Mouse (Mus musculus): ENCODE results near the gene Mei4.

The Mei4 gene

DNA sequence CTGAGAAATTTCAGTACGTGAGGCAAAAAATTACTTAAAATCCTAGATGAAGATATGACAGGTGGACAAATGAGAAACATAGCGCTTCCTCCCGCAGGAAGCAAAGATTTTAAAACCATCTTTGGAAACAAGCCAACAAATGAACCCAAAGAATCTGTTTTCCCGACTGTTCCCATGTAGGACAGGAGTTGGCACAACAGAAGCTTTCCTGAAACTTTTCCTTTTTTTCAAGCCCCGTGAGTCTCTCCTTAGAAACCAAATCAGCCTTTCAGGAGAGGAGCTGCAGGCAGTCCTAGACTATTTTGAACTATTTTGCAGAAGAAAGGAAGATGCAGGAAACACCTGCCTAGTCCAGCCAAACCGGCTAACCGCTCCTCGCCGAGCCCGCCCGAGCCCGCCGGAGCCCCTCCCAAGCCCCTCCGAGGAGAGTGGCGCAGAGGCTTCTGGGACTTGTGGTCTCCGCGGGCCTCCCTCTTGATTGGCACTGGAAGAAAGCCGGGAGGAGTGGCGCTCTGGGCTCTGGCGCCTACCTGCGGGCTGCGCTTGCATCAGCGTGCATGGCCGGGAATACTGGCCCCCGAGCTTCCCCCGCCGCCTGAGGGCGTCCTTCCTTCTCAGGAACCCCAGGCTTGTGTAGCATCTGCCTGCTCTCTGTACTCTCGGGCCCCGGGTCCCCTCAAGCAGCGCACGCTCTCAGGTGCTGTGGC lies at the start of gene Mei4:
TSS of gene Mei4 (plus strand) at position 490 of the 707 bp plus-strand sequence.
- peak; percentile 47 to 48 for DNase-seq

DNA sequence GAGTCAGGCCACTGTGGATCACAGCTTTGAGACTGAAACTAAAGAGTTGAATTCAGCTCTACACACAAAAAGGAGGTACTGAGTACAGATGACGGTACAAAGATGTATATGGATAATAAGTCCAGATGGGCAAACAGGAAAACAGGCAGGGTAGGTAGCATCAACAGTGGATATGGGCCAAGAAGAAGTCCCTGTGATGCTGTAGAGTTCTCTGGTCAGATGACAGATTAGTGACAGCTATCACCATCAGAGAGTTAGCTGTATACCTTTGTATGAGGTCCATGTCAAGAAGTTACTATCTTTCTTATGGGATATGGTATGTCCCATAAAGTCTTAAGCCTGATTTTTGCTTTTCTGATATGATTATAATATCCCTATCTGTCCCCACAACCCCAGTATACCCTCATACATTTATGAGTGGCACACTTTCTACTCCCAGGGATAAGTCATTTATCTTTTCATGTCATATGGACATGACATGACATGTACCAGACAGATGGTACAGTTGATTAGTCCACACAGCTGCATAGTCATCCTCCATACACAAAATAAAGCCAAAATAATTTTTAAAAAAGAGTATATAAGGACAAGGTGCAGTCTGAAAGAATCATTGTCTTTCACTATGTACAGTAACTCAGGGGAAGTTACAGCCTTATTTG lies 43.6 kb upstream of the Mei4 start:
- no peak for DNase-seq

- DNase-seq = no peak
Measured at GRCm38 (mm10) chr9:81827560-81827959, 35.9 kb upstream of the Mei4 start.

- no peak for DNase-seq
Measured at GRCm38 (mm10) chr9:81834056-81834455, 29.4 kb upstream of the Mei4 start.

GRCm38 (mm10) chr9:81858861-81859260 lies 4.6 kb upstream of the Mei4 start:
- no peak for DNase-seq

DNA sequence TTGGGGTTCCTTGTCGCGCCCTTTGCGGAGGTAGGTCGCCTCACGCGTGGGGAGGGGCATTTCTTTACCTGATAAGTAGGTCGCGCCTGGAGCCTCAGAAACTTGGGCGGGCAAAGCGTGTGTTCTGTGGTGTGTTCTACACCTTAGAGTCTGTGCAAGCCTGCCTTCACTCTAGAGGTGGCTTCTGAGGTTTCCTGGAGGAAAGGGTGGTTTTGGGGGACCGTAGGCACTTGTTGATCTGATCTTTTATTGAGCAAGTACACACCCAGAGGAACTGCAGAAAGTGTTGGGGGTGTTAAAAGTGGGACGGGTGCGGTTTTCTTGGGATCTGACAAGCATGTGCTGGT lies 391 bp downstream of the Mei4 start:
- DNase-seq = no peak

GRCm38 (mm10) chr9:81866032-81866431 lies 2.6 kb downstream of the Mei4 start:
- no peak for DNase-seq

DNA sequence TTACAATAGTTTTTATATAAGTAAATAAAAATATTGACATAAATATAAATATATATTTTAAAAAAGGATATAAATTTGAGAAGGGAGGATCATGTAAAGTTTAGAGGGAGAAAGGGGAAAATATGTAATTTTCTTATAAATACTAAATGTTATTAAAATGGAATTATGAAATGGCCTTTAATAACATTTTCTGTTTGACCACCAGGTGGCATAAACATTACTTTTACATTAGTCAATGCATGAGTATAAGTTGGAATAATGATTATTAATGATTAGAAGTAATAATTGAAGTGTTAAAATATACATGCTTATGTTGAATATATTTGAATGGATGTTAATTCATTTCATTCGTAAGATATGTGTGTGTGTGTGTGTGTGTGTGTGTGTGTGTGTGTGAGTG lies 58.0 kb downstream of the Mei4 start:
- DNase-seq = no peak

DNA sequence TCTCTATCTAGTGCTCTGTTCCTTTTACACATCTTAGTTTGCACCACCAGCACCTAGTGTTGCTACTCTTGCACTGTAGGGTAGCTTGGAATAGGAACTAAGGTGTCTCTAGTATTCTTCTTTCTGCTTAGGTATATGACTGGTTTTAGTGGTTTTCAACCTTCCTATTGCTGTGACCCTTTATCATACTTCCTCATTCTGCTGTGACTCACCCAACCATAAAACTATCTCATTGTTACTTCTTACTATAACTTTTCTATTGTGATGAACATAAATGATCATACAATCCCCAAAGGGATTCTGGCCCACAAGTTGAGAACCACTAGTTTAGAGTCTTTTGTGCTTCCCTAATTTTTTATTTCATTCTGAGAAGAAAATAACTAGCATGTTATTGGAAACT lies 61.3 kb downstream of the Mei4 start:
- DNase-seq = no peak

- no peak for DNase-seq
Measured at GRCm38 (mm10) chr9:81940533-81940932, 77.1 kb downstream of the Mei4 start.

DNA sequence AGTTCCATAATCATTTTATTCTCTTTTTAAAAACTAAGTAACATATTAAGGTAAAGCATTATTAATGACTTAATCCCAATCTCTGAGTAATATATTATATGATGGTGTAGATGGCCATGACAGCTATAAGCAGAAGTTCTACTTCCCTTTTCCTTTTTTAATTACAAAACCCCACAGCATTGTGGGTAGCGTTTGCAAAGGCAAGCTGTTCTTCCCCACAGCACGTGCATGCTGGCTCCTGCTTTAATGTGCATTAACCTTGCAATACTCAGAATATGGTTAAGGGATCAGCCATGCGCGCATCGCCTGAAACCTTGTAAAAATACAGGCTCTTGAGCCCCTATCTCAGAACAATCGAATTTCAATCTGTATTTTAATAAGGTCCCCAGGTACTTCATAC lies 82.2 kb downstream of the Mei4 start:
- DNase-seq = no peak

- no peak for DNase-seq
Measured at GRCm38 (mm10) chr9:81956858-81957257, 93.4 kb downstream of the Mei4 start.

DNA sequence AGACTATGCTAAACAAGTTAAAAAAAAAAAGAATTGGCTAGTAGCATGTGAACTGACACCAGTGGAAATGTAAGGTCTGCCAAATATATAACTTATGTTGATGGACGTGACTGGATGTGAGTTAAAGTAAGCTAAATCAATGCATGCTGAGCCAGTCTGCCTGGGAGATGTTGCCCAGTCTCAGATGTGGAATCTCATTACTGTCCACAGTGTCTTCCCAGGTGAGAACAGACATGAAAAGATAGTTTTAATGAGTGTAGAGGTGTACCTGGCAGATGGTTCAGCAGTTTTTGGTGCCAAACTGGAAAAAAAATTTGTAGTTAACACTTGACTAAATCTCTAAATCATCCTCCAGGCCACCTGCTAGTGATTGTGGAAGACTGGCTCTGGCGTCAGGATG lies 94.4 kb downstream of the Mei4 start:
- DNase-seq = no peak

DNA sequence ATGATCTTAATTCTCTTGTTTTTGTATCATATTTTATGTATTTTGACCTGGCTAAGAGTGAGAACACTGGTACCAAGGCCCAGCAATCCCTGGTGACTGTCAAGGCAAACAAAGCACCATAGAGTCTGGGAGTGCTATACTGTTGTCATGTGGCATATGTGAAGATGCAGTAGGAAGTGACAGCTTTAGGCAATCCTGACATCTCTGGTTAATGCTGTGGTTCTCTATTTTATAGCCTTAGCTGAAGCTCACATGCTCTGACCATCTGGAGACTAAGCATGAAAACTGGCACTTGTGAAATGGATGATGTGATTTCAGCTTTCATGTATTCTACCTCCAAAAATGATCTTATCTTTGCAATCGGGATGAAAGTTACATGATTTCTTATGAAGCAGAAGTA lies 103.3 kb downstream of the Mei4 start:
- no peak for DNase-seq

DNA sequence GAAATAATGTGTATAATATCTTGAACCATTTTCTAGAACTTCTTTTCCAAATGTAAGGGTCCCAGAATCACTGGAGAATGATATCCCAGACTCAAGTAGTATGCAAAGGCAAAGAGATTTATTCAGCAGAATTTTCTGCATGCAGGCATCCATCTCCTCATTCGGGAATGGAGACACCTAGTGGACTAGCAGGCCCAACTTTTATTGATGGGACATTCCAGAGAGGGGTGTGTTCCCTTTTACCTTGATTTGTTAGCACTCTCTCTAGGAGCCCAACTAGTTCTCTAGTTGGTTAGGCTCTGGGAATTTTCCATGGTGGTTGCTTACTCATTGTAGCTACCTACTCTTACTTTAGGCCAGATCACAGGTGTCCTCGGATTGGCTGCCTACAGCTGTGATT lies 105.5 kb downstream of the Mei4 start:
- no peak for DNase-seq

- DNase-seq = no peak
Measured at GRCm38 (mm10) chr9:81982461-81982860, 119.0 kb downstream of the Mei4 start.

DNA sequence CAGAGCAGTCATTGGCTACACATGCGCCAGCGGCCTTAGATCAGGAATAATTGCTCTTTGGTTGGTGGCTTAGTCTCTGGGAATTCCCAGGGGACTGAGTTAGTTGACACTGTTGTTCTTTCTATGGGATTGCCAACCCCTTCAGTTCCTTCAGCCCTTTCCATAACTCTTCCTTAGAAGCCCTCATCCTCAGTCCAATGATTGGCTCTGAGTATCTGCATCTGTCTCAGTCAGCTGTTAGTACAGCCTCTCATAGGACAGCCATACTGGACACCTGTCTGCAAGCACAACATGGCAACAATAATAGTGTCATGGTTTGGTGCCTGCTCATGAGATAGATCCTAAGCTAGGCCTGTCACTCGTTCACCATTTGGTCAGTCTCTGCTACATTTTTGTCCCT lies 149.5 kb downstream of the Mei4 start:
- no peak for DNase-seq

- DNase-seq = no peak
Measured at GRCm38 (mm10) chr9:82042515-82043056, 179.1 kb downstream of the Mei4 start.

- DNase-seq = no peak
Measured at GRCm38 (mm10) chr9:82044517-82044916, 181.0 kb downstream of the Mei4 start.

DNA sequence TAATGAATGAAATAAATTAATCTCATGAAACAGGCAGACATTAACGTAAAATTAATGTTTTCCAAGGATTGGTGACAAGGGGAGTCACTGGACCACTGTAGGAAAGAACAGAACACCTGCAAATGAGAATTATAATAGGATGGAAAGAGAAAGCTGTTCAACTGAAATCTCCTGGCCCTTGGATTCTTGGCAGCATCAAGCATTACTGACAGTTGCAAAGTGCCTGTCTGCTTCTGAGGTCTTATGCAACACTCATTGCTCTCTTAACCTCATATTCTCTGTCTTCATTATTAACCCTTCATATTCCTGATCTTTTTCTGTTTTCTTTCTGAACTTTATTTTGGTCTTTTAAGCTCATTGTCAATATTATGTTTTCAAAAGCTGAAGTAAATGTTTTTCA lies 210.4 kb downstream of the Mei4 start:
- no peak for DNase-seq

DNA sequence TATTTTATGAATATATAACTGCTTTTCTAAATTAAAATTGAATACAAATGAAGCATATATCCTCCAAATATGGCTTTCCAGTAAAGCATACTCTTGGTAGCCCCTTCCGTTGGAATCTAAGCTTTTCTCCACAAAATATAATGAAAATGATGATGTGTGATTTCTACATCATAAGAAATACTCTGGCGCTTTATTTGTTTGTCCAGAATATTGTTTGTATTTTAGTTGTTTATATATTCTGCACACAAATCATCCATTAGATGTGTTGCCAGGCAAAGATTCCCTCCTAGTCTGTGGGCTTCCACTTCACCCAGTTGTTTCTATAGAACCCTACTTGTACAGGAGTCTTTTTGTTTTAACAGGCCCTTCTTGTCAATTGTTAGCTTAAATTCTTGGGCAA lies 211.8 kb downstream of the Mei4 start:
- DNase-seq = no peak

DNA sequence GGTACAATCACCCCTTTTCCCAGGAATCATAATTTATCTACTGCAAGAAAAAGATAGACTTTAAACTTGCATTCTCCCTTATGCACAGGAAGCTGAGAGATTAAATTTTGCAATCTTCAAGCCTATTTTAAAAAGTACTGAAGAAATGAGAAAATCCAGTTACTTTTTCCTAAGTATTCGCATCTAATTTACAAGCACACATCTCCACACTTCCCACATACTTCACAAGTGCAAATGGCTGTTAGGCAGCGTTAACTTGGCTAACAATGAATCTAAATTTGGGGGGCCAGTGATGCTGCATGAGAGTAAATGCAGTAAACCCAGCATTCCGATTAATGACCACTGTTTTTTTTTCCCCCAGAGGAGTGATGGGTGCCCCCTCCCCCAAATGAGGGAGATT lies 232.9 kb downstream of the Mei4 start:
- DNase-seq = no peak

DNA sequence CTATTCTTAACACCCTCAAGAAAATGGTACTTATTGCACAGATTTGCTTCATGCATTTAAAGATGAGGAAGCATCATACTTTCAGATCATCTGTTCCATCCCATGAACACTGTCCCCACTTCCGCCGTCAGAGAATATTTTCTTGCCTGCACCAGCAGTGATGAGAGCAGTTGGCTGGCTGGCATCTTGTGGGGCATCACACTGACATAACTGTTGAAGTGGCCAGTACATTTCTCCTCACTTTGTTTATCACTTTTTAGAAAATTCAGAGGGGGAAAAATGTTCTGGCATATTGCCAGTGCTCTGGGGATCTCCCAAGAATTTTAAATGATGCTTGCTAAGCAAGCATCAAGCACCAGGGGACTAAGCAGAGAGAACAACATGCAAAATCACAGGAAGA lies 251.4 kb downstream of the Mei4 start:
- no peak for DNase-seq

DNA sequence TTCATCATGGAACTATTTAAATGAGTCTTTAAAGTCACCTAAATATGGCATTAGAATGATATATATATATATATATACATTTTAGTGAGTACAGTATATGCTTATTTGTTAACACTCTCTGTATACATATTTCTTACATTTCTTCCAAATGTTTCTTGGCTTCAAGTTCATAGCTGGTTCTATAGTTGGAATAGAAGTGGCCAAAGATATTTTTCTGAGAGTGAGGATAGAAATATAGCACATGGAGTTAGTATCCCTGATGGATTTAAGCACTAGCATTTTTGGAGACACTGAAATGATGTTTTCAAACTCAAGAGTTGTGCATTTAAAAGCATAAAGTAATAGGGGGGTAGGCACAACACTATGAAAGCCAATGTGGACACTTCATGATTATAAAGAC lies 272.6 kb downstream of the Mei4 start:
- DNase-seq = no peak

DNA sequence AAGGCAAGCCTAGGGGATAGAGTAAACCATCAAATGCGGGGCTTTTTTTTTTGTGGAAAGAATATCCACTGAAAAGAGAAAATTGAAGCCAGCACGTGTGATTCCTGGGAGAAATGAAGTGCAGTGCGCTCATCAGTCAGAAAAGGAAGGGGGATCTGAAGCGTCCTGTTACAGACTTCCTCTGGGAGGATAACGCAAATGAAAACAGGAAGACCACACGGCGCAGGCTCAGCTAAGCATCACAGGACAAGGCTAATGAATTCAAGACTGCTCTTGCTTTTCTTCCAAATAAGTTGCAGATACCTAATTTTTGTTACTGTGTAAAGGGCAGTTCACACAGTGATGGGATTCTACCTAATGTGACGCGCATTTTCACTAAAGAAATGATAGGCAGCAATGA lies 296.7 kb downstream of the Mei4 start:
- no peak for DNase-seq
